Mouse (Mus musculus) heart, postnatal 36 days (tissue): ENCODE results near the gene Sgsm1. TPM values are rescaled to one million over a fixed set of nuclear protein-coding genes. Genes with fewer than 3 reads are reported as not detected.
"Not testable (repeated sequence)": the region's sequence is repeated elsewhere in the genome, so short reads cannot be mapped to it uniquely, and the experiment has no call there.

Experiments
- DNase-seq, 2 experiments: peaks; one replicate each; pipeline ENCODE4 v3.0.0; 2021 to 2022
- intact Hi-C: fragments of 180-260 bp; cut with DNase I; formaldehyde crosslinking; loops from one replicate; pipeline ENCODE4 v1.15.1; 2025
- total RNA-seq, 2 experiments: library from RNA; stranded (reverse); gene quantifications; 2 replicates each; pipeline ENCODE4 v1.2.3; 2021

Gene Sgsm1
- total RNA-seq: under 1 TPM; 0.44 to 0.60 TPM

DNA sequence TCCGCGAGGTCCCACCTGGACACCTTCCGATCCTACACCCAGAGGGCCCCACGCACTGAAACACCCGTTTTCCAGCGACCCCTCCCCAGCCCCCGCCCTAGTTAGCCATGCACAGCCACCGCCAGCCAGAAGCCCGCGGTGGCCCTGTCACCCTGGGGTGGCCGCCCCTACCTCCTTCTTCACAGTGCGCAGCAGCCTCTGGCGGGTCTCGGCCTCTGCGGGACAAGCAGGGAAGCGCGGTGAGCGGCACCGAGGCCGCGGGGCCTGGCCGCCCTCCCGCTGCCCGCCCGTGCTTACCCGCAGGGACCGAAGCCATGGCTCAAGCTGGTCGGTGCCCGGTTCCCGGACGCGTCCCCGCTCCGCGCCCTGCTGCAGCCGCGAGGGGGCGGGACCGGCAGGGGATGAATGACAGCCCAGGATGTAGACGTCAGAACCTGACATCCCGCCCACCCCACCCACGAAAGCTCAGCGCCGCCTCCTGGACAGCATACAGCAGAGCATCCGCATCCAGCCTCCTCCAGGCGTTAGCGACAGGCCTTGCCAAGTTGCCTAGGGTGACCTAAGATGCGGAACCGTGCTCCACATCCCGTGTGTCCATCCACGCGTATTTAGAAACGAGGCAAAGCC is at the start of gene Sgsm1:
TSS of gene Sgsm1 (minus strand) at position 410 of the 627 bp plus-strand sequence.
- DNase-seq: peak; percentile 70 to 73
- intact Hi-C loops: loop anchor here (5.0 kb wide), 1 partner anchor 133 kb away; no protein-coding TSS in a partner anchor

DNA sequence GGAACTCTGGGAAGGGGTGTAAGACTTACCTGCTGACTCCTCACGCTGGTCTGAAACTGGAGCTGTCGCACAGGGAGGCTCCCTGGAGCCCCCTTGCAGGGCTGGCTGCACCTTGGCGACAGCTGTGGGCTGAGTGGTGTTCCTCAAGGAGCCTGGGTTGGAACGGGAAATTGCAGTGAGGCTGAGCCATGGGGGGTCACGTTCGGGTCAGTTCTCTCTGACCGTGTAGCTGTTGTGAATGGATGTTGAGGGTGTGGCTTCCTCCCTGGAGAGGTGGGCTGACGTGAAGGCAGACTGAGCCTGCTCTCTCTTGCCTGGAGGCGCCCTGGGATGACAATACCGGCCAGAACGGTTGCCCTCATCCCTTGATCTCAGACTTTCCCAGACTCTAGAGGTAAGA is 48.2 kb upstream of the Sgsm1 start:
- intact Hi-C loops: no loop called here
- DNase-seq: no peak

DNA sequence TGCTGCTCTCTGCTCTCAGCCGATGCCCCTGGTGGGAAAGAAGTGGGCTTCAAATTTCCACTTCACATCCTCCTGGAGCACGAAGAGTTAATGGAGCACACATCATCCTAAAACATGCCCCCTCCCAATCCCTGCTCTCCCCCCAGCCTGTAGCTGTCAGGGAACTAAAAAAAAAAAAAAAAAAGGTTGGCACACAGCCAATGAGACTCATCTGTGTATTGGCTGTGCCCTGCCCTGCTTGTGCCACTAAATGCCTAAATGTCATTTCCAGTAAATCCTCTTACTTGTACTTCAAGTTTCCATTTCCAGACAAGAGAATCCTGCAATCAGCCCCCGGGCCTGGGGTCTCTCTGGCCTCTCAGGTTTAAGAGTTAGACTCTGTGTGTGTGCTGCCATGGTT is 47.1 kb upstream of the Sgsm1 start:
- DNase-seq: no peak
- intact Hi-C loops: no loop called here

DNA sequence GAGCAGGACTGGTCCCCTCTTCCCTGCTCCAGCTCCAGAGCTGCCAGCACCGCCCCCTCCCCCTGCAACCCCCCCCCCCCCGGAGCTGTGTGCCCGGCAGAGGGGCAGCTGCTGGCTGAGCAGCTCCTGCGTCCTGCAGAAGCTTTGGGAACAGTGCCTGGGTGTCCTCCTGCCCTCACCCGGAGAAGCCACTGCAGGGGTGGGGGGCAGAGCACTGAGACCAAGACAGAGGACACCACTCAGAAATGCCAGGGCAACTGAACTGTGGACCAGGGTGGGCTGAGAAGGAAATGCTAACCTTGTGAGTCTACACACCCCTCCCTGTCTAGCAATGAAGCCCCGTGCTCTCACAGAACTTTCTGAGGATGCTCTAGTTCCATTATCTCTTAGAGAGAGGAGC is 46.6 kb upstream of the Sgsm1 start, which contains the start of gene Aym1:
TSS of gene Aym1 (plus strand) at position 109 of the 400 bp plus-strand sequence.
- no peak for DNase-seq
- intact Hi-C loops: no loop called here

DNA sequence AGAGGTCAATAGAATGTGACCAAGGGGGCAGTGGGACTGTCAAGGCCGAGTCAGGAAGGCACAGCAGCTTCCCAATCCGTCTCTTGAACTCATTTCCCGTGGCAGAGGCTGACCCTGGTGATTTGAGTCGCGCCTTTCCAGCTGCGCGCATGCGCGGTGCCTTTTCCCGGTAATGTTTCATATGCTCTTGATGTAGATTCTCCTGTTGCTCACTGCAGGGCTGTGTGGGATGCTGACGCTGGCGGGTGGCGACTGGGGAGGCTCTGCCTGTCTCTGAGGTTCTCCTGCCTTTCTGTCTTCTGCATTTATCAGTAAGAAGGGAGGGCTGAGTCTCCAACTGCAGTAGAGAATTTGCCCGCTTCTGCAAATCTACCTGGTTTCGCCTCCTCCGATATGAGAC is 43.7 kb upstream of the Sgsm1 start:
- DNase-seq: no peak
- intact Hi-C loops: no loop called here

DNA sequence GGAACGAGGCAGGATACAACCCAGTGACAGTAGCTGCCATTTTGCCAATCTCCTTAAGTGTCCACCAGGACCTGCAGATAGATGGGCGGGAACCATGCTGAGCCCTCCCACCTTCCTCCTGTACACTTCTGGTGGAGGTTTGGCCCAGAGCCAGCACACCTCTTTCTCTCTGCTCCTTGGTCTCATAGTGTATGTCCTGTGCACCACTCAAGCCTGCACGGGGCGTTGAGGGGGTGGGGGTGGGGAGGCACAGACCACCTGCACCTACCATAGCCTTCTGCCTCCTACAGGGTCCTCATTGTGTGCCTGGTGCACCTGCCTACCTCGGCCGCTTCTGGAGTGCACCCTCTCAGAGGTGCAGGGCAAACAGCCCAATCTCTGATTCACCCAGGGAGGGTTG is 42.0 kb upstream of the Sgsm1 start:
- intact Hi-C loops: no loop called here
- no peak for DNase-seq

DNA sequence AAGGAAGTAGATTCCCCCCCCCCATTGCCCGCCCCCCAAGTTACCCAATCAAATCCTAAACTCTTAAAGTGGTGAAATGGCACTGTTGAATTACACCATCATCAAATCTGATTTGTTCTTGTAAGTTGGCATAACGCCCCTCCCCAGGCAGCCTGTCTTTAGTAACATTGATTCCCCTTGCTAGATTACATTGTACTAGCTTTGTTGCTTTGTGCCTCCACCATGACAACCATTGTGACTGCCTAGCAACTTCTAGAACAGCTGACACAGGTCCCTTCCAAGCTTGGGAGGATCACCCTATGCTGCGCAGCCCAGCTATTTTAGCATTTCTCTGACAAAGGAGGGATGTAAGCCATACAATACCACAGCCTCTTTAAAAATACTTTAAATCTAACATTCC is 41.2 kb upstream of the Sgsm1 start:
- intact Hi-C loops: no loop called here
- DNase-seq: no peak

DNA sequence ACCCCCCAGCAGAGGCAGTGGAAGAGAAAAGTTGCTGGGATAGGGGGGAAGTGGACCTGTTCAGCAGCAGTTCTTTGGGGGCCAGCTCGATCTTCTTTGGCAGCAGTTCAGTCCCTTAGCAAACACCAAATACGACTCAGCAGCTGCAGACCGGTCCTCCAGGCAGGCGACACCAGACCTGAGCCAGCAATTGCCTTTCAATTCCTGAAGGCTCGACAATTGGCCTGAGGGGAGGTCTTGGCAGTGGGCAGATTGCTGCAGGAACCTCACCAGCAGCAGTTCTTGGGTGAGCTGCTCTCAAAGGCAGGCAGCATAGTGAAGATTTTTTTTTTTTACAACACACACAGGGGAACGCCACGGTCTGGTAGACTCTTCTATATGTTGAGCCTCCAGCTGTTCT is 39.2 kb upstream of the Sgsm1 start:
- intact Hi-C loops: no loop called here

DNA sequence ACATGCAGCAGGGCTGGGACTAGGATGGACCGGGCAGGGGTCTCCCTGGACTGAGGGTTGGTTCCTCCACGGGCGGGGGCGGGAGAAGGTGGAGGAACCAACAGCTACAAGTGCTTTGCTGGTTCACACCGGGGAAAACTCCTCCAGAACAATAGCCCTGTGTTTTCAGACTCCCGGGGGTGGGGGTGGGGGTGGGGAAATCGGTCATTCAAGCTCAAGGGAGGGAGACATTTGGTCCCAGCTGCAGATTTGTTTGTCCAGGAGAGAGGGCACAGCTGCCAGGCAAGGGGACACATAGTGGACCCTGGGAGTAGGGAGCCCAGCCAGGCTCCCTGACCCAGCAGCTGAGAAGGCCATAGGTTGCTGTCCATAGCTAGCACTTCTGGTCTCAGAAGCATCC is 38.6 kb upstream of the Sgsm1 start:
- no peak for DNase-seq
- intact Hi-C loops: no loop called here

More for the DNA sequence above, 39.2 kb upstream of the Sgsm1 start:
- no peak for DNase-seq

DNA sequence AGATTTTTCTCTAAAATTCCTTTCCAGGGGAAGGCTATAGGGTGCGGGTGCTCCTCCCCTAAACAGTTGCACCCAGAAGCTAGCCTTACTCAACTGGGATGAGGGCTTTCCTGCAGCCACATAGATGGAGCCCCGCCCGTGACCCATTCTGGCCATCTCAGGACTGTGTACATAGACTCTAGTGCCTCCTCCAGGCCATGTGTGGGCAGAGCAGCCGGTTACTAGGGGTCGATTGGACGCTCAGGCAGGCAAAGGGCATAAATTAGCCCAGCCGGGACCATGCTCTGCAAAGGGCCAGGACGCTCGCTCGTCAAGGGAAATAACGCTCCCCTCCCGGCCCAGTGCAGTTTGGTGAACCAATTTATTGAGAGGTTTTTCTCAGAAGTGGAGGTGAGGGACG is 38.0 kb upstream of the Sgsm1 start:
- no peak for DNase-seq
- intact Hi-C loops: no loop called here

DNA sequence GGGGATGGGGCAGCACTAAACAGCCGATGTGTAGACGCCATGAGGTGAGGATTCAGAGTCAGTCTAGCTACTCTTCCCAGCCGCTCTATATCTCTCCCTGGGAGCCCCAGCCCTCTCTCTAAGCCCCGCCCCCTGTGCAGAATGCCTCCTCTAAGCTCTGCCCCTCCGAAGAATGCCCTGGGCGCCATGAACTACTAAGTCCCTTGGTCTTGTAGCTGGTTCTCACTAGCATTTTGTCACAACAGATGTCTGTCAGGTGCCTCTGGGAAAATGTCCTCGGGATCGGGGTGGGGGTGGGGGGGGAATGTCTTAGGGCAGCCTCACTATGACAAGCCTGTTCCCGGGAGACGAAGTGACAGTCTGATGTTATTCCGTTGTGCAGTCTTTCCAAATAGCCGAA is 37.0 kb upstream of the Sgsm1 start:
- intact Hi-C loops: no loop called here
- DNase-seq: no peak

DNA sequence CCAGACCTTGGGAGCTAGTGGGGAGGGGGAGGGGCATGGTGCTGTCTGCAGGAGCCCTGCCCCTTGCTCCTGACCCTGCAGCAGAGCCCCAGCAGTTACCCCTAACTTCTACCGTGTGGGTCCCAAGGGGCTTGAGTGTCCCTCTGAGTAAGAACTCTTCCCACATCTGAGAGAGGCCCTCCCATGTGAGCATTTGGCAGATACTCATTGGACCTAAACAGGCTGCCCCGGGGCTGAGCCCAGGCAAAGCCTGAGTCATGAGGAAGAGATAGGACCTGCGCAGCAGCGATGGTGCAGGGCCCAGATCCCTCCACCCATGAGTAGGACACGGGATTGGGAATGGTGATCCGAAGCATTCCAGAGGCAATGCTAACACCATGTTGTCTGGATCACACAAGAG is 36.1 kb upstream of the Sgsm1 start:
- DNase-seq, intact Hi-C loops: not testable (repeated sequence)

DNA sequence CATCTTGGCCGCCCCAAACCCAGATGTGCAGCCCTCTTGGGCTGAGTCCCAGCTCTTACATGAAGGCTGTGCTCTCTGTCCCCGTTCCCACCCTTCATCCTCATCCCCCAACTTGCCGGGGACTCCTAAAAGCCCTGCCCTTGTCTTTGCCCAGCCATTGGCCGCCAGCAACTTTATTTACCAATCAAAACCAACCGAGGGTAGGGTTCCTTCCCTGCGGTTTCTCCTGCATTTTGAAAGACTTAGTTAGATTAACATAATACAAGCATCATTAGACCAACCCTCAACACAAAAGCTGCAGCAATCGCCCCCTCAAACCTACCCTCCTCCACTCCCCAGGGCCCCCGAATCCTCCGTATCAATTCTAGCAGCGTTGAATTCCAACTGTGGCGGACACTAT is 35.2 kb upstream of the Sgsm1 start:
- no peak for DNase-seq
- intact Hi-C loops: no loop called here

DNA sequence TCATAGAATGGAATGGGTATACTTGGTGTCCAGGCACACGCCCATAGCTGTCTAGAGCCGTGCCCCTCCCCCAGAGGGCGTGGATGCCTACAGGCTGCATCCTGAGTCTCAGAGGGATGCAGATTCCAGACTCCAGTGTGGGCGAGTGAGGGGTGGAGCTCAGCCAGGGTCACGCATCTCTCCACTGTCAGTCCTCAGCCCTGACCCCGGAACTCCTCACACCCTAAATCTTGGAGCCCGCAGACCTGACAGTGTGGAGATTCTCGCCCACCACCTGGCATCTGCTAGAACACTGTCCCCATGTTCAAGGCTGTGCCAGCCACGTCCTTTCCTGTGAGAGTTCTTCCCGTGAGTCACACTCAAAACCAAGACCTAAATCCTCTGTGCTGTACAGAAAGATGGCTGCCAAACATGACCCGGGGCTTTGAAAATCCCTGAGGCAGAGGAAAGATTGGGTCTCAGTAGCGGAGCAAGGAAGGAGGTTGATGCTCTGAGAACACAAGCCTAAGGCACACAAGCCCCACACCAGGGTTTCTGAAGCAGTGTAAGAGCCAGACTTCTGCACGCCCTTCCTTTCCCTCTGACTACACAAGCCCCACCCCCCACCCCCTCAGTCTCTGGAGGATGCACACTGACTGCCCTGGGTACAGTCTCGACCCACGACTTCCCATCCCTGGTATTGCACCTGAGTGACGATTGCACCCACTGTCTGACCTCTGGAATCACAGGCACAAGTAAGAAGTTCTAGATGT is 34.2 kb upstream of the Sgsm1 start:
- DNase-seq: no peak
- intact Hi-C loops: no loop called here

DNA sequence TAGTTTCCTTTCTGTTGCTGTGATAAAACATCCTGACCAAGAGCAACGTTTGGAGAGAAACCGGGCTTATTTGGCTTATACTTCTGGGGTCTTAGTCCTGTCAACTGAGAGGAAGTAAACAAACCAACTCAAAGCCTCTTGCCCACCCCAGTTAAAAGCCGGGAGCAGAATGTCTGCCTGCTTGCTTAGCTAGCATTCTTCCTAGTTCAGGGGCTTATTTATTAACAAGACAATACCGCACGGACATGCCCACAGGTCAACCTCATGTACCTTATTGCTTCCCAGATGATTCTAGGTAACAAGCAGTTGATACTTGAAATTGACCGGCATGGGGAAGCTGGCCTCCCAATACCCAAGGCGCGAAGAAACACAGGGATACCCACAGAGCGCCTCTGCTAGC is 25.7 kb upstream of the Sgsm1 start:
- no peak for DNase-seq
- intact Hi-C loops: no loop called here

DNA sequence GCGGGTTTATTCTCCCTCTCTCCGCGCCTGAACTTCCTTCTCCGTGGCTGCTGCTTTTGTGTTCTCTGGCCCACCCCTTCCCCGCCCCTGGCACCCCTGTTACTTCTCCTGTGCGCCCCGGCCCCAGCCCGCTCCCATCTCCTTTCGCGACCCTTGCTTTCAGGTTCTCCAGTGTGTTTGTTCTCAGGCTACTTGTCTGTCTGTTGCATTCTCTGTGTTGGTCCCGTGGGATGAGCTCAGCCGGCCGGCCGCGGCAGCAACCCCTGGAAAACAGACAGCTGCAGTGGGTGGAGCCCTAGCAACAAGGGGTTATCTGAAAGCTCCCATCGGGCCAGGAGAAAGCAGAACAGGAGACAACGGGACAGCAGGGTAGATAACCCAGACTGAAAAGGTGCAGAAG is 25.1 kb upstream of the Sgsm1 start:
- DNase-seq: peak; percentile 5 to 12
- intact Hi-C loops: no loop called here

DNA sequence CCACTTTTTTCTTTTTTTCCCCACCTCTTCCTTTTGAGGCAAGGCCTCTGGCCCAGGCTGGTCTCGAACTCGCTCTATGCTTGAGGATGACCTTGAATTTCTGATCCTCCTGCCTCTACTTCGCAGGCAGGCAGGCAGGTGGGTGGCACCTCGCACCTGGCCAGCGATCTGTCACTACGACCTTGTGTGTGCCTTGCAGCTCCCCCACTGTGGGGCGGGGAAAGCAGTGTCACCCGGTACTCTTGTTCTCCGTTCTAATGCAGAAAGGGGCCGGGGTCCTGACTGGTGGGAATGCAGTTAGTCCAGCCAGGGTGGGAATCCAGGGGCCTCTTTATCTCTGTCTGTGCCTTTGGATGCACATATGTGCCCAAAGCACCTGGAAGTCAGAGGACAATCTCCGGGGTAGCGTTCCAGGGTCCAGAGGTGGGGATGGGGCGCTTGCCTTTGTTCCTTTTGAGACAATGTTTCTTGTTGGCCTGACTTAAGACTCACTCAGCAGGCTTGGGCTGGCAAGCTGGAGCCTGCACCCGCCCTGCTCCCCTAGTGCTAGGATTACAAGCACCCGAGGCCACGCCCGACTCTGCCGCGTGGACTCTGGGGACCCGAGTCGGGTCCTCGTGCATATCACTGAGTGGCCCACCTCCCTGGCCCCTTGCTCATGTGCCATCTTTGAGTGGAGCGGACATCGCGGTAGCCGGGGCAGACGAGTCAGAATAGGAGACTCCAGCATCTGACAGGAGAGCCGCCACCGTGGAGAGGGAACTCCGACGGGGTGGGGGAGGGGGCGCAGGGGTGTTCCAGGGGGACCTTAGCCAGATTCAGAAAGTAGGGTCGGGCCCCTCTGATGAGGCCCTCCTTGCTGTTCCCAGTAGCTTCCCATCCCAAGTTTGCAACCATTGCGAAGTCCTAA is 24.3 kb upstream of the Sgsm1 start:
- DNase-seq: no peak
- intact Hi-C loops: no loop called here

DNA sequence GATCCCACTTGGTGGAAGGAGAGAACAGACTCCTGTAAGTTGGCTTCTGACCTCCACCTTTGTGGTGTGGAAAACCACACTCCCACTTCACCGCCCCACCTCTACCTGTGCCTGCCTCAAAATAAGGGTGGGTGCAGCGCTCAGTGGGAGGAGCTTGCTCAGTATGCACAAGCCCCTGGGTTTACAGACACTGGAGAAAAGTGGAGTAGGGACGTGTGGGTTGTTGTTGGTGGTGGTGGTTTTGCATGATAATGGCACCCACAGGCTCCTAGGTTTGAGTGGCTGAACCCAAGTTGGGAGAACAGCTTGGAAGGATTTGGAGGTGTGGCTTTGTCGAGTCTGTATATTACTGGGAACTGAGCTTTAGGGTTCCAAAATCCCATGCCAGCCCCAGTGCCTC is 22.3 kb upstream of the Sgsm1 start:
- intact Hi-C loops: no loop called here
- no peak for DNase-seq

DNA sequence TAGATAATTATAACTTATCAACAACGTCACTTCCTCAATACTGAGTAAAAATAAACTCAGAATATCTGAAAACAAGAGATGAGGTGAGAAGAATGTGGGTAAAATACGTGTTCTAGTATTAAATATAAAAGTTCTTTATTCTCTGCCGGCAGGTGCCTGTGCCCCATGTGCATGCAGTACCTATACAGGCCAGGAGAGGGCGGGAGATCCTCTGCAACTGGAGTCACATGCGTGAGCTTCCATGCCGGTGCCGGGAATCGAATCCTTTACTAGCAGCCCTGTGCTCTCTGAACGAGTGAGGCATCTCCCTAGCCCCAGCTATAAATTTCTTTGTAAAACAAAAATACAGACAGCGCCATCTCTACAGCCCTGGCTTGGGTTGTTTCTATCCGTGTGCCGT is 21.7 kb upstream of the Sgsm1 start:
- DNase-seq: peak in 1 of 2 experiments; percentile 18
- intact Hi-C loops: no loop called here

DNA sequence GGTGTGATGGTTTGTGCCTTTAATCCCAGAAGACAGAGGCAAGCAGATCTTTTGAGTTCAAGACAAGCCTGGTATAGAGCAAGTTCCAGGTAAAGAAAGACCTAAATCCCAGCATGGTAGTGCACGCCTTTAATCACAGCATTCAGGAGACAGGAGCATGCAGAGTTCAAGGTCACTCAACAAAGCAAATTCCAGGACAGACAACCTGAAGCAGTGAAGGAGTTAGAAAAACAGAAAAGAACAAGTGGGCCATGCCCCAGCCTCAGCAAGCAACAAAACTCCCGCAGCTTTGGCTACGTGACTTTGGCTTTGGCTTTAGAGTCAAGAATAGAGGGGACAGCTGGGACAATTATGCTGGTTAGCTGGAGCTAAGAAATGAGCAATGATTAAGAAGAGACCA is 19.6 kb upstream of the Sgsm1 start:
- DNase-seq: no peak
- intact Hi-C loops: no loop called here

DNA sequence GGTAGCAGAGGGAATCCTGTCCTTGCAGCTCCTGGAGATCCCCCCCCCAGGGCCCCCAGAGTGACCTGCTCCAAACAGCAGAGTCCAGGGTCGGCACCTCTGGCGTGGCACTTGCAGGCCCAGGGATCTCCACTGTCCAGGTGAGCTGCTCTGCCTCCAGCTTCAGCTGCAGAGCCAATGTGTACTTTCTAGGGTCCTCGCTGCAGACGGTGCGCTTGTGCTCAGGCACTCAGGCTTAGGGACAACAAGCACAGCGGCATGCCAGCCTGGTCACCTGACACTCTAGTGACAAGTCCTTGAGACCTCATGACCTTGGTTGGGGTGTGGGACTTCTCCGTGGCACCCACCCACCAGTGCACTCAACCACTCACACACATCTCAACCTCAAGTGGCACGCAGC is 18.9 kb upstream of the Sgsm1 start:
- no peak for DNase-seq
- intact Hi-C loops: no loop called here
